In genomic region chr6:128763736-128764523, GRCm38 (mm10) we compare ENCODE assay signal across 8 mouse cellular contexts. TPM values are rescaled to one million over a fixed set of nuclear protein-coding genes. Genes with fewer than 3 reads are reported as not detected.
A peak's percentile ranks its signal among the peaks of the same experiment; 100 is the strongest.
DNase-seq lines count a peak whose midpoint lies in the region; ATAC-seq and TF ChIP-seq lines count a peak whose summit lies in the region.

No protein-coding gene starts in this region.

- WGBS in heart, embryonic 12.5 days: 2% methylated on average over 30 of the region's 30 CpGs
- 3% methylated on average over 30 of the region's 30 CpGs for WGBS in kidney, postnatal 0 days
- 3% methylated on average over 30 of the region's 30 CpGs for WGBS in liver, embryonic 11.5 days
- 2% methylated on average over 30 of the region's 30 CpGs for WGBS in stomach, embryonic 14.5 days

- no peaks in the 10 kb centered on the region for H3K79me3 ChIP-seq in C2C12 (ENCODE audit: low read depth)

- H3K4me3 ChIP-seq in C2C12 (ENCODE audit: insufficient read depth, poor library complexity, severe bottlenecking): no peak overlapping the region
- H3K4me3 ChIP-seq in erythroblast, embryonic 14.5 days (replicated peaks): peak overlapping the region; percentile 72
- H3K4me3 ChIP-seq in heart, embryonic 12.5 days: peak overlapping the region; percentile 73
- peak overlapping the region; percentile 42 for H3K4me3 ChIP-seq in kidney, postnatal 0 days (replicated peaks; ENCODE audit: low read depth, low read length)
- peak overlapping the region; percentile 64 for H3K4me3 ChIP-seq in liver, embryonic 11.5 days (ENCODE audit: low read depth, low read length)
- peak overlapping the region; percentile 54 for H3K4me3 ChIP-seq in stomach, embryonic 14.5 days (ENCODE audit: low read depth, low read length)

- no peaks in the 10 kb centered on the region for H3K36me3 ChIP-seq in C2C12 (ENCODE audit: control insufficient read depth, insufficient read depth)
- H3K36me3 ChIP-seq in erythroblast, embryonic 14.5 days (ENCODE audit: control insufficient read depth): no peaks in the 10 kb centered on the region
- no peaks in the 10 kb centered on the region for H3K36me3 ChIP-seq in heart, embryonic 12.5 days
- H3K36me3 ChIP-seq in kidney, postnatal 0 days (ENCODE audit: insufficient read depth, low read length): no peaks in the 10 kb centered on the region
- H3K36me3 ChIP-seq in liver, embryonic 11.5 days (ENCODE audit: control insufficient read depth, insufficient read depth, low read length): no peaks in the 10 kb centered on the region
- H3K36me3 ChIP-seq in stomach, embryonic 14.5 days (ENCODE audit: control insufficient read depth, insufficient read depth, low read length): no peaks in the 10 kb centered on the region

- no peaks in the 10 kb centered on the region for H3K9me3 ChIP-seq in erythroblast, embryonic 14.5 days (ENCODE audit: control insufficient read depth, low read length)
- no peaks in the 10 kb centered on the region for H3K9me3 ChIP-seq in heart, embryonic 12.5 days (replicated peaks)
- no peaks in the 10 kb centered on the region for H3K9me3 ChIP-seq in kidney, postnatal 0 days (replicated peaks; ENCODE audit: low read length)
- H3K9me3 ChIP-seq in liver, embryonic 11.5 days (ENCODE audit: control insufficient read depth, low read length): no peaks in the 10 kb centered on the region
- no peaks in the 10 kb centered on the region for H3K9me3 ChIP-seq in stomach, embryonic 14.5 days (ENCODE audit: control insufficient read depth, low read depth, low read length)

- DNase-seq in brain, embryonic 14.5 days (ENCODE audit: low read depth): peak; percentile 99
- peak; percentile 100 for DNase-seq in kidney, postnatal 0 days (ENCODE audit: low spot score)
- peak; percentile 99 for DNase-seq in liver, embryonic 11.5 days (ENCODE audit: low spot score)
- DNase-seq in naive thymus-derived CD4-positive, alpha-beta T cell, adult 2 months (ENCODE audit: low read depth): peak; percentile 100

- H3ac ChIP-seq in C2C12 (ENCODE audit: control insufficient read depth, insufficient read length, low read depth): no peak overlapping the region

- ATAC-seq in heart, embryonic 12.5 days (ENCODE audit: insufficient number of reproducible peaks, low FRiP score): peak; percentile 94
- peak; percentile 96 for ATAC-seq in kidney, postnatal 0 days (replicated peaks; ENCODE audit: low FRiP score, low read depth)
- peak; percentile 87 for ATAC-seq in liver, embryonic 11.5 days (replicated peaks; ENCODE audit: low FRiP score)
- ATAC-seq in stomach, embryonic 14.5 days (ENCODE audit: insufficient number of reproducible peaks, insufficient read depth, low FRiP score, low read depth): peak; percentile 93

- H3K4me2 ChIP-seq in heart, embryonic 12.5 days: peak overlapping the region; percentile 84
- peak overlapping the region; percentile 65 for H3K4me2 ChIP-seq in kidney, postnatal 0 days (ENCODE audit: low read length)
- peak overlapping the region; percentile 89 for H3K4me2 ChIP-seq in liver, embryonic 11.5 days
- H3K4me2 ChIP-seq in stomach, embryonic 14.5 days (replicated peaks; ENCODE audit: low read depth, low read length): peak overlapping the region; percentile 63

- H3K27ac ChIP-seq in heart, embryonic 12.5 days (ENCODE audit: poor library complexity, severe bottlenecking): peak overlapping the region; percentile 21; the same call in 1 of the 2 replicates
- H3K27ac ChIP-seq in kidney, postnatal 0 days: peak overlapping the region; percentile 58; the same call in 1 of the 2 replicates
- no peak overlapping the region; the same call in 1 of the 2 replicates for H3K27ac ChIP-seq in liver, embryonic 11.5 days (ENCODE audit: low read depth, low read length)
- peak overlapping the region; percentile 63; the same call in 1 of the 2 replicates for H3K27ac ChIP-seq in stomach, embryonic 14.5 days (ENCODE audit: low read length)

- TF ChIP-seq POLR2A in brain, embryonic 14.5 days (IDR thresholded peaks at IDR 0.05; ENCODE audit: borderline replicate concordance, extremely low read depth, insufficient read depth, insufficient read length, poor library complexity, severe bottlenecking): no peak

- H3K9ac ChIP-seq in heart, embryonic 12.5 days: peak overlapping the region; percentile 74
- H3K9ac ChIP-seq in kidney, postnatal 0 days (ENCODE audit: low read depth, low read length): peak overlapping the region; percentile 36
- H3K9ac ChIP-seq in liver, embryonic 11.5 days (ENCODE audit: low read depth, low read length): peak overlapping the region; percentile 54; the same call in 1 of the 2 replicates
- peak overlapping the region; percentile 55 for H3K9ac ChIP-seq in stomach, embryonic 14.5 days (replicated peaks; ENCODE audit: low read depth, low read length)

- no peaks in the 10 kb centered on the region for H3K27me3 ChIP-seq in C2C12 (ENCODE audit: control insufficient read depth, insufficient read depth, insufficient read length)
- H3K27me3 ChIP-seq in erythroblast, embryonic 14.5 days (ENCODE audit: control insufficient read depth): no peaks in the 10 kb centered on the region
- no peaks in the 10 kb centered on the region for H3K27me3 ChIP-seq in heart, embryonic 12.5 days (replicated peaks)
- H3K27me3 ChIP-seq in kidney, postnatal 0 days (ENCODE audit: insufficient read depth, low read length): no peaks in the 10 kb centered on the region
- no peaks in the 10 kb centered on the region for H3K27me3 ChIP-seq in liver, embryonic 11.5 days (replicated peaks; ENCODE audit: control insufficient read depth, insufficient read depth, low read length)
- H3K27me3 ChIP-seq in stomach, embryonic 14.5 days (ENCODE audit: control insufficient read depth, insufficient read depth, low read length): no peaks in the 10 kb centered on the region

- peaks cover 37% of the 10 kb centered on the region for H3K4me1 ChIP-seq in erythroblast, embryonic 14.5 days (ENCODE audit: control insufficient read depth)
- peaks cover 6% of the 10 kb centered on the region for H3K4me1 ChIP-seq in heart, embryonic 12.5 days (replicated peaks)
- no peaks in the 10 kb centered on the region for H3K4me1 ChIP-seq in kidney, postnatal 0 days (replicated peaks; ENCODE audit: insufficient read depth, low read length)
- peaks cover 3% of the 10 kb centered on the region for H3K4me1 ChIP-seq in liver, embryonic 11.5 days (replicated peaks; ENCODE audit: control insufficient read depth, insufficient read depth, low read length)
- no peaks in the 10 kb centered on the region for H3K4me1 ChIP-seq in stomach, embryonic 14.5 days (ENCODE audit: control insufficient read depth, insufficient read depth, low read length)

- TF ChIP-seq CTCF in C2C12 (IDR thresholded peaks at IDR 0.05; ENCODE audit: control insufficient read depth, insufficient read depth, insufficient read length): peak; percentile 7
- TF ChIP-seq CTCF in brain, embryonic 14.5 days (IDR thresholded peaks at IDR 0.05; ENCODE audit: borderline replicate concordance, extremely low read depth, insufficient read depth, insufficient read length): peak; percentile 65
- peak; percentile 77 for TF ChIP-seq CTCF in kidney, postnatal 0 days (IDR thresholded peaks at IDR 0.05; ENCODE audit: low read depth)

- H3K79me2 ChIP-seq in C2C12 (ENCODE audit: control insufficient read depth, insufficient read depth): no peaks in the 10 kb centered on the region

TF ChIP-seq in C2C12, 6 proteins besides CTCF, POLR2A, EP300 and RAD21:
- TF ChIP-seq FOSL1 (IDR thresholded peaks at IDR 0.05; ENCODE audit: insufficient read depth, low read length, poor library complexity, severe bottlenecking) (no peak), MAX (IDR thresholded peaks at IDR 0.05) (no peak), USF1 (IDR thresholded peaks at IDR 0.05; ENCODE audit: low read depth) (no peak), CEBPB (IDR thresholded peaks at IDR 0.05; ENCODE audit: low read depth) (no peak), MYOD1 (IDR thresholded peaks at IDR 0.05; ENCODE audit: control insufficient read depth, insufficient read length, low read depth) (no peak), MYOG (IDR thresholded peaks at IDR 0.05; ENCODE audit: control insufficient read depth, extremely low read depth, insufficient read length) (no peak)

RNA-seq across cellular contexts. Expression of gene Klrb1c, which starts 25.1 kb away (rescaled TPM):
- polyA plus RNA-seq in C2C12 (2012; fragmentation: generic; extraction: Trizol): not detected
- polyA plus RNA-seq in brain, embryonic 14.5 days (2012; rRNA removed): 0.05 and 0.07 TPM in 2 replicates
- not detected in 2 replicates for polyA plus RNA-seq in erythroblast, embryonic 14.5 days (2012)
- not detected in 2 replicates for polyA plus RNA-seq in heart, embryonic 12.5 days (2016; fragmentation: Nextera tagmentation; extraction: Ambion mirVana)
- 0.16 and 0.17 TPM in 2 replicates for polyA plus RNA-seq in kidney, postnatal 0 days (2015; fragmentation: Nextera tagmentation; extraction: Ambion mirVana)
- polyA plus RNA-seq in liver, embryonic 11.5 days (2014; fragmentation: Nextera tagmentation; extraction: Ambion mirVana): not detected in 2 replicates
- polyA plus RNA-seq in stomach, embryonic 14.5 days (2014; fragmentation: Nextera tagmentation; extraction: Ambion mirVana): not detected in 2 replicates

RNA-seq across cellular contexts. Expression of gene Klrb1, which starts 41.1 kb away (rescaled TPM):
- polyA plus RNA-seq in C2C12 (2012; fragmentation: generic; extraction: Trizol): not detected
- 0.19 and 0.23 TPM in 2 replicates for polyA plus RNA-seq in brain, embryonic 14.5 days (2012; rRNA removed)
- polyA plus RNA-seq in erythroblast, embryonic 14.5 days (2012): not detected in 2 replicates
- not detected in 2 replicates for polyA plus RNA-seq in heart, embryonic 12.5 days (2016; fragmentation: Nextera tagmentation; extraction: Ambion mirVana)
- not detected in 2 replicates for polyA plus RNA-seq in kidney, postnatal 0 days (2015; fragmentation: Nextera tagmentation; extraction: Ambion mirVana)
- not detected in 2 replicates for polyA plus RNA-seq in liver, embryonic 11.5 days (2014; fragmentation: Nextera tagmentation; extraction: Ambion mirVana)
- not detected in 2 replicates for polyA plus RNA-seq in stomach, embryonic 14.5 days (2014; fragmentation: Nextera tagmentation; extraction: Ambion mirVana)

Comparison
In these comparisons a context has a peak if more than half of its experiments do, and no peak if none do; other contexts are left out.
1. CTCF ChIP-seq: peak in every context shown above with its lines; median percentile 77 in kidney, postnatal 0 days; 65 in brain, embryonic 14.5 days; 7 in C2C12.